Mouse (Mus musculus) thymus, adult 2 months (tissue): Measurements from ENCODE around the gene Opa3. TPM values are rescaled to one million over a fixed set of nuclear protein-coding genes. Genes with fewer than 3 reads are reported as not detected.

Experiments
- DNase-seq: peaks from one replicate; pipeline ENCODE4 v3.0.0; 2021
- H3K27ac ChIP-seq: fragments of 200-500 bp; 2 replicates; pipeline ENCODE4 v1.5.1; 2012; ENCODE audit warnings: low read length, control low read depth; ENCODE audit not compliant: control insufficient read depth, insufficient read depth
- H3K27me3 ChIP-seq: fragments of 200-500 bp; 2 replicates; pipeline ENCODE4 v1.6.1; 2012; ENCODE audit warnings: mild to moderate bottlenecking, low read length, moderate library complexity, mixed read lengths; ENCODE audit not compliant: control insufficient read depth, insufficient read depth
- H3K36me3 ChIP-seq: fragments of 200-500 bp; 2 replicates; pipeline ENCODE4 v1.6.1; 2012; ENCODE audit warnings: mild to moderate bottlenecking, low read length, moderate library complexity; ENCODE audit not compliant: control insufficient read depth, insufficient read depth
- H3K4me1 ChIP-seq: fragments of 200-500 bp; replicated peaks from 2 replicates; pipeline ENCODE4 v1.6.1; 2012; ENCODE audit warnings: low read length; ENCODE audit not compliant: control insufficient read depth, insufficient read depth
- H3K4me3 ChIP-seq: fragments of 200-500 bp; 2 replicates; pipeline ENCODE4 v1.5.1; 2012; ENCODE audit warnings: mild to moderate bottlenecking, low read length, control low read depth, moderate library complexity; ENCODE audit not compliant: control insufficient read depth, insufficient read depth
- CTCF ChIP-seq: fragments of 200-500 bp; IDR thresholded peaks from 2 replicates; pipeline ENCODE4 v1.5.1; 2012; ENCODE audit warnings: mild to moderate bottlenecking, control low read depth, low read length, moderate library complexity, borderline replicate concordance; ENCODE audit not compliant: control insufficient read depth, poor library complexity, insufficient read depth; ENCODE audit errors: extremely low read depth
- POLR2A ChIP-seq: fragments of 200-500 bp; IDR thresholded peaks from 2 replicates; pipeline ENCODE4 v1.6.1; 2012; ENCODE audit warnings: mild to moderate bottlenecking, low read length, control low read depth, moderate library complexity; ENCODE audit not compliant: control insufficient read depth, poor library complexity, insufficient read depth; ENCODE audit errors: extremely low read depth
- WGBS: fragments of 180-500 bp; shearing (Covaris S2); methylation state at CpG from one replicate; pipeline ENCODE4 v1.1.7; 2018; 5-methylcytosine and 5-hydroxymethylcytosine counted together
- polyA plus RNA-seq: library from polyadenylated mRNA; depleted of rRNA; stranded (reverse); fragments of >200 nt; gene quantifications from 2 replicates; pipeline ENCODE4 v1.2.3, GENCODE M21; 2012

The Opa3 gene
- polyA plus RNA-seq, 1 experiment, result 46.5 TPM

DNA sequence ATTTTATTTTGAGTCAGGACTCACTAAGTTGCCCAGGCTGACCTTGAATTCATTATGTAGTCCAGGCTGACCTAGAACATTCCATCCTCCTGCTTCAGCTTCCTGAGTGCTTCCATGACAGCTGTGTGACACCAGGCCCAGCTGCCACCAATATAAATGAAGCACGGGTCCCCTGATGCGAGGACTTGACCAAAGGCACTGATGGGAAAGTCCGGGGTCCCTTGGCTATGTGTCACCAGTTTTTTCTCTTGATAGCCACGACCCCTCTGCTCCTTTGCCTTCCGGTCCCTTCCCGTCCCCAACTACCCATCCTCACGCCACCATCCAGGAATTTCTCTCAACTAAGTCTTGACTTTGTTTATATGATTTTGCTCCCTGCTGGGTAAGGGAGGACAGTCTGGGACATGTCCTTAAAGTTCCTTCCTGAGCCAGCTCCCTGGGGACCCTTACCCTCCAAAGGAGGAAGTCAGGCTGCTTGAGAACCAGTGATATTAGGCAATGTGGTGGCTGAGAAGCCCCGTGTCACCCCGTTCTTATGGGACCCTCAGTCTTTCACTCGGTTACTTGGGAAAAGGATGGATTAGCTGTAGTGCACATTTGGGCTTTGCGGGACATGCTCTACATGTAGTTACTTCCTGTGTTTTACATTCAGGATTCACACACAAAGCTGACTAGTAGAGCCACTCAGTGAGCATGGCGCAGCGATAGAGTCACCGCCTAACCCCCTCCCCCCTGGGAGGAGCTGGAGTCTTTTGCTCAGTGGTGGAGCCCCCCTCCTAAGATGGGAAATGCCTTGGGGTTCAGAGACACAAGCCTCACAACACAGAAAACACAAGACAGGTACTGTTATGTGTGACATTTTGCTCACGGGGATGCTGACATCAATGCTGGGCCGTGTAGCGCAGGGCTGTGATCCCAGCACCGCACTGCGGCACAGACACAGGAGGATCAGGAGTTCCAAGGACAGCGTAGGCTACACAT lies 1.0 kb upstream of the Opa3 start:
- 26% methylated on average over 20 of the region's 20 CpGs for WGBS
- peak overlapping the region; percentile 63 for H3K4me3 ChIP-seq
- no peak for TF ChIP-seq POLR2A
- no peaks in the 10 kb centered on the region for H3K27me3 ChIP-seq
- peak; percentile 60 for DNase-seq
- H3K36me3 ChIP-seq, result no peaks in the 10 kb centered on the region
- H3K4me1 ChIP-seq, result peaks cover 8% of the 10 kb centered on the region
- peak overlapping the region; percentile 91 for H3K27ac ChIP-seq

DNA sequence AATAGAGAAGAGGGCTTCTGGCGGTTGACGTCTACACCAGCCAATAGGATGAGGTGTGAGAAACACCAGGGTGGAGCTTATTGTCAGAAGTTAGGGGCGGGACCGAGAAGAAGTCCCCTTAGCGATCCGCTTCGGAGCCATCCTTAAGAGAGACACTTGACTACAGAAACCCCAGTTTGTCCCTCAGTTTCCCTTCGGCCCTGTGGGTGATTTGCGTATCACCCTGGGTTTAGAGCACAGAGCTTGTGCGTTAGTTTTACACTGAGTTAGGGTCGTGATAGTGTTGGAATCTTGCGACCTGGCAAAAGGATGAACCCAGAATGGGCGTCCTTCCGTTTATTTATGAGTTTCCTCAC lies 637 bp downstream of the Opa3 start:
- Histone ChIP-seq H3K27ac (peak overlapping the region; percentile 61), H3K4me1 (peaks cover 8% of the 10 kb centered on the region)

GRCm38 (mm10) chr7:19229404-19229803 lies 1.3 kb downstream of the Opa3 start:
- H3K36me3 ChIP-seq, result no peaks in the 10 kb centered on the region
- 31% methylated on average over 5 of the region's 5 CpGs for WGBS

More for the DNA sequence above, 637 bp downstream of the Opa3 start:
- WGBS, result 1% methylated on average over 14 of the region's 14 CpGs
- TF ChIP-seq POLR2A (no peak), CTCF (no peak)
- no peak for DNase-seq
- Histone ChIP-seq H3K4me3 (peak overlapping the region; percentile 54), H3K27me3 (no peaks in the 10 kb centered on the region), H3K36me3 (no peaks in the 10 kb centered on the region)

DNA sequence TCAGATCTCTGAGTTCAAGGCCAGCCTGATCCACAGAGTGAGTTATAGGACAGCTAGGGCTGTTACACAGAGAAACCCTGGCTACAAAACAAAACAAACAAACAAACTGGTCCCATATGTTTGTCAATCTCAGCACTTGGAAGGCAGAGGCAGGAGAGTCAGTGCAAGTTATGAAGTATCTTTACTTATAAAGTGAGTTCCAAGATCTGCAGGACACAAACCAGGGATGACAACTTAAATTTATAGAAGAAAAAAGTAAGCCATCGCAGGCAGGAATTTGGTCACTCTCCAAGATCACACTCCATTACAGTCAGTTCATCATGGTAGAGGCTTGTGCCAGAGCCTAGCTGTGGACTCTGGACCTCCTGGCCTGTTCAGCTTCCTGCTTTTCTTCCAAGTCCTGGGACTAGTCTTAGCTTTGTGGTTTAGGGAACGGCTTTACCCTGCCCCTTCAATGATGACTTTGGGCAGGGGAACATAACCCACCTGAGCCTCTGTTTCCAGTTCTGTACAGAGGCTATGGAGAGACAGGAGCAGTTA lies 2.0 kb downstream of the Opa3 start:
- Histone ChIP-seq H3K27me3 (no peaks in the 10 kb centered on the region), H3K36me3 (no peaks in the 10 kb centered on the region), H3K27ac (no peak overlapping the region), H3K4me1 (peaks cover 8% of the 10 kb centered on the region), H3K4me3 (no peak overlapping the region)
- TF ChIP-seq POLR2A (no peak), CTCF (no peak)
- no peak for DNase-seq
- WGBS, result 96% methylated on average over 2 of the region's 2 CpGs

More at GRCm38 (mm10) chr7:19229404-19229803, 1.3 kb downstream of the Opa3 start:
- no peak for DNase-seq
- TF ChIP-seq POLR2A (no peak), CTCF (no peak)
- H3K27me3 ChIP-seq, result no peaks in the 10 kb centered on the region
- peak overlapping the region; percentile 54 for H3K4me3 ChIP-seq
- H3K27ac ChIP-seq, result no peak overlapping the region
- peaks cover 8% of the 10 kb centered on the region for H3K4me1 ChIP-seq

DNA sequence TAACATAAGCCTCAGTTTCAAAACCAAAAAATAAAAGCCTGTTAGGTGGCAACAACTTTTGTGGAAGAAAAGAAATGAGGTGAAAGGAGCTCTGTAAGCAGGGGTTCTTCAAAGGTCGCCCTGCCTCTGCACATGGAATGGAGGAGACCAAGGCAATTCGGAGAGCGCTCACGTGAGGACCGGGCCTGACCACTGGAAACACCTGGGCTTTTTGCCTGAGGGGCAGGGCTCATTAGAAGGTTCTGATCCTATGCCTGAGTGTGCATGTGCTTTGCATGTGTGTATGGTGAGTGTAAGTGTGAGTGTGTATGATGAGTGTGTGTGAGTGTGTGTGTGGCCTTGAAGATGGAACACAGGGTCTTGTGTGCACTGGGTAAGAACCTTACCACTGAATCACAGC lies 2.8 kb downstream of the Opa3 start:
- TF ChIP-seq CTCF, result no peak
- no peak for TF ChIP-seq POLR2A
- no peak overlapping the region for H3K4me3 ChIP-seq
- H3K27me3 ChIP-seq, result no peaks in the 10 kb centered on the region
- no peaks in the 10 kb centered on the region for H3K36me3 ChIP-seq
- WGBS, result 96% methylated on average over 5 of the region's 5 CpGs
- peaks cover 8% of the 10 kb centered on the region for H3K4me1 ChIP-seq
- H3K27ac ChIP-seq, result no peak overlapping the region
- no peak for DNase-seq

- H3K27ac ChIP-seq, result no peak overlapping the region
- no peak for TF ChIP-seq CTCF
- no peak for TF ChIP-seq POLR2A
Observed at GRCm38 (mm10) chr7:19231849-19232248, 3.7 kb downstream of the Opa3 start.

More at GRCm38 (mm10) chr7:19231849-19232248, 3.7 kb downstream of the Opa3 start:
- Histone ChIP-seq H3K4me3 (no peak overlapping the region), H3K36me3 (no peaks in the 10 kb centered on the region), H3K27me3 (no peaks in the 10 kb centered on the region), H3K4me1 (peaks cover 6% of the 10 kb centered on the region)
- DNase-seq, result no peak
- 97% methylated on average over 3 of the region's 3 CpGs for WGBS
